Mouse (Mus musculus) retina, adult 2 months (tissue): ENCODE results near the gene Ppox.
"Not testable (repeated sequence)": the region's sequence is repeated elsewhere in the genome, so short reads cannot be mapped to it uniquely, and the experiment has no call there.

Experiments used
- DNase-seq: peaks from one replicate; pipeline ENCODE4 v3.0.0-alpha.2; 2012; ENCODE audit warnings: low read depth, low spot score

The Ppox gene

DNA sequence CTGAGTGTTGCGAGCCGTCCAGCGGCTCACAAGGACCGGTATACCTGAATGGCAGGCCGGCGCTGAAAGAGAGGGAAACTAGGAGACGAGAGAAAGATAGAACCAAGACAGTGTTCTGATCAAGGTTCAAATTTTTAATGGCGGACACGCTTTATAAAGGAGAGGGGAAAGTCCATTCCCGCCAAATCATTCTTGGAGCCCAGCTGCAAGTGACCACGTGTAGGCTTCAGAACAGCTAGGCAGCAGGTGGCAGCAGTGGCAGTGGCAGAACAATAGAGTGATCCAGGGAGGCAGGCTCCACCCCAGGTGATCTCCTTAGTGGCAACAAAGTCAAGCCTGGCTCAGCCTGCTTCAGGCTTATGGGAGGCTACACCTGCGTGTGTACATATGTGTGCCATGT, 39.0 kb downstream of the Ppox start:
- not testable (repeated sequence) for DNase-seq

DNA sequence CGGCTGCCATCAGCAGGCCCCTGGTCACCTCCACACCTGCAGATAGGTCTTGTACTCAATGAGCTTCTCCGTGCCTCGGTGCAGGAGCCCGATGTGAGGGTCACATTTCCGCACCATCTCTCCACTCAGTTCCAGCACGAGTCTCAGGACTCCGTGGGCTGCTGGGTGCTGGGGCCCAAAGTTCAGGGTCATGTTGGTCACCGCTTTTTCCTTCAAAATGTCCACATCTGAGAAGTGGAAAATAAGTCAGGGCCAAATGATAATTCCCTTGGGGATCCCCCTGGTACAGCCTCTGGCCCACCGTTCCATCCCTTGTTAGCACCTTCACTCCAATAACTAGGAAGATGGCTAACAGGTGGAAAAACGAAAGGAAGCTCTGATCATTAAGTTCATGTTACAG, 40.1 kb downstream of the Ppox start:
- no peak for DNase-seq

DNA sequence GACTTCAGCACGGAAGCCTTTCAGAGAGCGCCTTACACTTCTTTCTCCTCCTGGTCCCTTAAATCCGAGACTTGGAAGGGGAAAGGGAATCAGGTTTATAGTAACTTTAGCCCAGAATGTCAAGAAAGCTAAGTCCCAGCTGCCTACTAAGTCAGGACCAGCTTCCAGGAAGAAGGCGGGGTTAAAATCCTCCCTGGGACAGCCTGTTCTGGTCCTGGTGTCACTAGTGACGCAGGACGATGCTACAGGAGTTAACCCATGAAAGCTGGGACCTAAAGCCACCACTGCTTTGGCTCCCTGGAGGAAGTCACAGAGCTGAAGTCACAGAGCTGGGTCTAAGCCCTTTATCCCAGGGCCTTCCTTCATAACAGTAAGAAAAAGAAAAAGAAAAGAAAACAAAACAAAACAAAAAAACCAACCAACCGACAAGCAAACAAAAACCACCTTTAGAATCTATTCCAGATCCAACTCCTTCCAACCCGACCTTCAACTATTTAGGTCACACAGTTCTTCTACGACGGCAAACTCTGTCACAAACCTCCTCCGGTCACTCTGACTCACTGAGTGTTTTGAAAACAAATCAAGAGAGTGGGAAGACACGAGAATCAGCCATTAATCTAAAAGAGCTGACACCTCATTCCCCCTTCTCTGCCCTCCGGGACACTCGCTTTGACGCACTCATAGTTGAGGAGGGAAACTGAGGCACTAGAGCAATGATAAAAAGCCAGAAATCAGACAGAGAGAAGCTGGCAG, 40.8 kb downstream of the Ppox start:
- no peak for DNase-seq

DNA sequence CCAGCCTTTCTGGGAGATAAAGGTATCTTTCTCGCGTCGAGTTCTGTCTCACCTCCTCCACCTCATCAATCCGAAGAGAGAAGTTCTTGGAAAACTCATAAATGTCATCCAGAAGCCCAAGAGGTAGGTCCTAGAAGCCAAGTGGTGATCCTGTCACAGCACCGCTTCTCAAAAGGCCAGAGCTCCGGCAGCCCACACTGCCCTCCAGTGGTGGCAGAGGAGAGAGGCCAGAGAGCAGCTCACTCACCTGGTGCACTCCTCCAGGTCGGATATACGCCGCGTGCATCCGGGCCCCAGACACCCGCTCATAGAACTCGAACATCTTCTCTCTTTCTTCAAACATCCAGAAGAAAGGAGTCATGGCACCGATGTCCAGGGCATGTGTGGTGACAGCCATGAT, 42.5 kb downstream of the Ppox start:
- DNase-seq = peak; percentile 62

DNA sequence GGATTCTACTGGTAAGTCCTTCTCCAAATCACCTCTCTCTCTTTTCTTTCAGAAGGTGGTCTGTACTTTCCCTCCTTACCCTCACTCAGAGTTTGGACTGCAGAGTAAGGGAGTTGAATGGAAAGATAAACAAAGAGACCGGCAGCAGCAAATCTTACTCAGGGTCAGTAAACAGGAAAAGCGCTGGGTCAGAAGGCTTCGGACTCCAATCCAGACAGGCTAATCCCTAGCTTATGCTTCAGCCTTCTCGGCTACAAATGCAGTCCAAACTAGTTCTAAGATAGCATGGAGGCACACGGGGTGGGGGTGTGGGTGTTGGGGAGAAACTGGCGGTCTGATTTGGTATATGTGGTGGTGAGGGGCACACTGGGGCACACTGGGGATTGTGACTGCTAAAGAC, 43.5 kb downstream of the Ppox start:
- DNase-seq = peak; percentile 61

DNA sequence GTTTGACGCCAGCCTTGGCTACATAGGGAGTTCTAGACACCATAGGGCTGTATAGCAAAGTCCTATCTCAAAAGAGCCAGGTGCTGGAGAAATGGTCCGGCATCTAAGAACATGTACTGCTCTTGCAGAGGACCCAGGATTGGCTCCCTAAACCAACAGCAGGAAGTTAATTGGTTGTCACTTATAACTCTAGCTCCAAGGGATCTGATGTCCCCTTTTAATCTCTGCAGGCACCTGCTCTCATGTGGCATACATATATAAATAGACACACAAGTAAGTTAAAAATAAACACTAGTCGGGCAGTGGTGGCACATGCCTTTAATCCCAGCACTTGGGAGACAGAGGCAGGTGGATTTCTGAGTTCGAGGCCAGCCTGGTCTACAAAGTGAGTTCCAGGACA, 45.2 kb downstream of the Ppox start:
- no peak for DNase-seq

DNA sequence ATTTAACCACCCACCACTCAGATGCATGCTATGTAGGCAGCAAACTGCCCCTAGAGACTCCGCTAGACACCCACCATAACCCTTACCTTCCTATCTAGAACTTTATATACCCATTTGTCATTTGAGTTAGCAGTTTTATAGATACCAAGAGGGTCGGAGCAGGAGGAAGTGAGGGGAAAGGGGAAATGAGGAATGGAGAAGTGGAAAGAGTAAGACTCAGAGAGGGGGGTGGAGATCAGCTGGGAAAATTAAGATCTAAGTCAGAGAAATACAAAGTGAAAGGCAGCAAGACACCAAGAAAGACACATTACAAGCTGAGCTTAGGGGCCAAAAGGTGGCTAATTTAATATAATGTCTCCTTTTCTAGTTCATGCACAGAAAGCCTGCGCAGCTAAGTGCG, 46.4 kb downstream of the Ppox start:
- DNase-seq = no peak

DNA sequence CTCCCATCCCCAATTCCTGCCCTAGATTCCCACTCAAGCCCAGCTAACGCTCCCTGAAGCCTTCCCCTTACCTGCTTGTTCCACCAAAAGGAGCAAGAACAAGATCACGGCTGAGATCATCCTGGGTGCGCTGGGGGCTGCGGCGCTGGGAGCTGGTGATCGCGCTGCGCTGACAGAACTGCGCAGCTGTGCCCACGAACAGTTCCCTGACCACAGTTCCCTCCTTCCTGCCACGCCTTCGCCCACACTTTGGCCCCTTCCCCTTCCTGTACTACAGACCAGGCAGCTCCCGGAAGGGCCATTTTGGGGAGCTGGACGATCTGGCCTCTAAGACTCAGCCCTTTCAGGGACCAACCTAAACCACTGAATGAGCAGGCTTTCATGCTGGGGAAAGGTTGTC, 46.9 kb downstream of the Ppox start, which contains the start of gene Fcer1g:
TSS of gene Fcer1g (minus strand) at position 240 of the 400 bp plus-strand sequence.
- no peak for DNase-seq

DNA sequence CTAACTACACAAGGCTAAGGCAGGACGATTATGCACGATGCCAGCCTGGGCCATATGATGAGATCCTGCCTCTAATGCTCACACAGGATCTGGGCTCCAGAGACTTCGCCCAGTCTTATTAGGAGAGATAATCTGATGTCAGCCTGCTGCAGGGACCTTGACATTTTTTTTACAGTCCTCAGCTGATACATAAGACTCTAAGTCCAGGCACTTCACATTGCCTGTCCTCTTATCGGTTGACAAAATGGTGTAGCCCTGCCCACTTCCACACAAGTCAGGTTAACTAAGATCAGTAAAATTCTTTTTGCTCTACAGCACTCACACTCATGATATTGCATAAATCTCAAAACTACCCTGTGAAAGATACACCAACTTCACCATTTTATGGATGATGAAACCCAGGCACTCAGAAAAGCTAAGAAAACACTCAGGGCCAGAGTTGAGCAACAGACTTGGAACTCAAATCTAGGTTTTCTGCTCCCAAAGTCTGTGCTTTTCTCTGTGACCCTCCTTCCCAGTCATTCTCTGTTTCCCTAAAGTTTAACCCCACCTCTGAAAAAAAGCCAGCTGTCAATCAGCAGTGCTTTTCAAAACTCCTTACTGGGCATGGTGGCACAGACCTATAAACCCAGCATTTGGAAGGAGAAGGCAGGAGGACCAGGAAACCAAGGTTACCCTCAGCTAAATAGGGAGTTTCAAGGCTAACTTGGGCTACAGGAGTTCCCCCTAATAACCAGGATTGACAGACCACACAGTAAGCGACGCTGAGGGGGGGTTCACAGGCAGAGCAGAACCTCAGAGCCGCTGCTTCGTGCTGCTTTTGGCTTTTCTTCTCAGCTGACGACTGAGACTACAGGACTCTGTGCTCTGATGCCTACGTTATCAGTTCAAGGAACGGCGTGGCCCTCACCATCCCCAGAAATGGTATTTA, 47.9 kb downstream of the Ppox start:
- no peak for DNase-seq

DNA sequence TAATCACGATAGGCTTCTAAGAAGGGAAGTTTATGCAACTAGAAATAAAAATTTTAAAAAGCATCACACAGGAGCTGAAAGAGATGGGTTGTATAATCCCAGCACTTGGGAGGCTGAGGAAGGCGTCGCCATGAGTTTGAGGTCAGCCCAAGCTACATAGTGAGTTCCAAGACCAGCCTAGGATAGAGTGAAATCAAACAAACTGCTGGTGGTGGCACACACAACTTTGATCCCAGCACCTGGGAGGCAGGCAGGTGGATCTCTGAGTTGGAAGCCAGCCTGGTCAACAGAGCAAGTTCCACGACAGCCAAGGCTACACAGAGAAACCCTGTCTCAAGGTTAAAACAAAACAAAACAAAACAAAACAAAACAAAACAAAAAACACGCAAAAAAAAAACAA, 48.6 kb downstream of the Ppox start:
- DNase-seq = no peak

DNA sequence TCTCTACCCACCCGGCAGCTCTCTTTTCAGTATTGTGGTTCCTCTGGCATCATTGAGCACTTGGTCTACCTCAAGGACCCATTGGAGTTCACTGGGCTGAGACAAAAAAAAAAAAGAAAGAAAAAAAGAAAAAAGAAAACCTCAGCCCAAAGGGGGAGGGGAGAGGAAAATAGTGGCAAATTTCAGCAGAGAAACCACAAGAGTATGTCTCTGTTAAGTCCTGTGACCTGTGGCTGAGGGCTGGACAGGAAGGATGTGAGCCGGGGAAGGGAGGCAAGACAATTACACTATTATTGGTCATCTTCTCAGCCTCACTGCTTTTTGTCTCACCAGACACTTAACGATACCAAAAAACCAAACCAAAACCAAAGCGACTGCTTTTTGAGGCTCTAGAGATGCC, 49.1 kb downstream of the Ppox start:
- DNase-seq = no peak

DNA sequence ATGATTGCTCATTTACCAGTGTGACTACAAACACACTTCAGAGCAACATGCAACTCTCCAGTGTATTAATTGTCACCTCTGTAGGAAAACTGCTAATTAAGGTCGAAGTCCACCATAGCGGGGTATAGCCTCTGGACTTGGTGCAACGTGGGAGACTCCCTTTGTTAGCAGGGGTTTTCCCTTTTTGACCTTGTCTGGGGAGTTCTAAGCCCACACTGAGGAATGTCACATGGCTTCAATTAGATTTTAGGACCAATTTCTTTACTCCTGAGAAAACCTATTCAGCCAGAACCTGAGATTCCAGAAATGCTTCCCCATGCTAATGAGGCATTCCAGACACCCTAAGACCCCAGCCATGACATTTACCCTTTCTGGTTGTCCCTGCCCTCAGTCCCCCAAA, 50.8 kb downstream of the Ppox start:
- DNase-seq = no peak

DNA sequence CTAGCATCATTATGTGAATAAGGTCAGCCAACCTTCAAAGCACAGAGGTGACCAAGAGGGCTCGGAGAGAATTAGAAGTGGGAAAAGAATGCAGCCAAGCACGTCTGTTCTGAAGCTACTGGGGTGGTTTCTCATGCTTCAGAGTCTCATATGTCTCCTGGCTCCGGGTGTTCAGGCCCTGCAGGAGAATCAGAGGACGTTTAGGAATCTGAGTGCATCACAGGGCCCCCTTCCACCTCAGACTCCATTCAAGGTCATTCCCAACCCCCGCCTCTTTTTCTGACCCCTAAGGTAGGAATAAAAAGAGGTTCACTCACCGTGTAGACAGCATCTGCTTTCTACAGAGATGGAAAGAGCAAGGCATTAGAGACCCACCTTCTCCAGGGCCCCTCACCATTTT, 51.2 kb downstream of the Ppox start:
- DNase-seq = no peak

DNA sequence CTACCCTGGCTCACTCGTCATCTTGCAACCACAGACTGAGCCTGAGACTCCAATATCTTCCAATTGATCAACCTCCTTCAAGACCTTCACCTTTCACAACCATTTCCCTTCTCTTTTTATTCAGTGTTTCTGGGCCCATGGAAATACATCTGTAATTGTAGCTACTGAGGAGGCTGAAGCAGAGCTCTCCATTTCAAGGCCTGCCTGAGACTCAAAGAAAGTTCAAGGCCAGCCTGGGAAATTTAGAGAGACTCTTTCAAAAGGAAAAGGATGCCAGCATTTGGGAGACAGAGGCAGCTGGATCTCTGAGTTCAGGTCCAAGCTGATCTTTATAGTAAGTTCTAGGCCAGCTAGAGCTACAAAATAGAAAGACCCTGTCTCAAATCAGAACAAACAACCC, 53.1 kb downstream of the Ppox start:
- DNase-seq = no peak

DNA sequence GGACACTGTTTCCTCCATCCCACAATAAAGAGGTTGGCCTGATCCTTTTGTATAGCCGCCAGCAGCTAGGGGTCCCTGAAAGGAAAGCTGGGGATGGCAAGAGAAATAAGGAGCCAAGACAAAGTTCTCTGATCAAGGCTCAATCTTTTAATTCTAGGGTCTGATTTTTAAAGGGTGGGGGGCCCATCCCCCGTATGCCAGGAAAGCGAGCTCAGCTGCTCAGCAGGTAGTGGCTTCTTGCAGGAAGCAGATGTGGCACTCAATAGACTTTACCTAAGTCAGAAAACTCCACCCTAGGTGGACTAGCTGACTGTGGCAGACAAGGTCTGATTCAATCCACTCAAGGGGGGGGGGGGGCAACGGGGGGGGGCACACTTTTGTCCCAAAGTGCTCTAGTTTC, 54.2 kb downstream of the Ppox start:
- DNase-seq = no peak
